Mouse (Mus musculus) neural tube, embryonic 12.5 days (tissue): Measurements from ENCODE around the gene Gm42669. TPM values are rescaled to one million over a fixed set of nuclear protein-coding genes. Genes with fewer than 3 reads are reported as not detected.

Source experiments
- ATAC-seq: fragments of 200-750 bp; cut with Nextera tagmentation; 2 replicates; pipeline ENCODE4 v1.8.0; 2017; ENCODE audit warnings: low read depth, mild to moderate bottlenecking, moderate TSS enrichment, moderate library complexity; ENCODE audit not compliant: low FRiP score
- H3K27ac ChIP-seq: fragments of 300-500 bp; sonication (generic); 2 replicates; pipeline ENCODE4 v1.5.1; 2016
- H3K27me3 ChIP-seq: fragments of 300-500 bp; sonication (generic); replicated peaks from 2 replicates; pipeline ENCODE4 v1.6.1; 2016; ENCODE audit warnings: mild to moderate bottlenecking
- H3K36me3 ChIP-seq: fragments of 300-500 bp; sonication (generic); 2 replicates; pipeline ENCODE4 v1.6.1; 2016; ENCODE audit warnings: mild to moderate bottlenecking
- H3K4me1 ChIP-seq: fragments of 300-500 bp; sonication (generic); 2 replicates; pipeline ENCODE4 v1.6.1; 2016
- H3K4me2 ChIP-seq: fragments of 300-500 bp; sonication (generic); replicated peaks from 2 replicates; pipeline ENCODE4 v1.6.1; 2016; ENCODE audit warnings: mild to moderate bottlenecking
- H3K4me3 ChIP-seq: fragments of 300-500 bp; sonication (generic); 2 replicates; pipeline ENCODE4 v1.5.1; 2016
- H3K9ac ChIP-seq: fragments of 300-500 bp; sonication (generic); 2 replicates; pipeline ENCODE4 v1.6.1; 2016; ENCODE audit warnings: mild to moderate bottlenecking
- H3K9me3 ChIP-seq: fragments of 300-500 bp; sonication (generic); 2 replicates; pipeline ENCODE4 v1.6.1; 2016; ENCODE audit warnings: mild to moderate bottlenecking
- WGBS: fragments of 180-500 bp; shearing (Covaris S2); methylation state at CpG from one replicate; pipeline ENCODE4 v1.1.7; 2016; 5-methylcytosine and 5-hydroxymethylcytosine counted together
- polyA plus RNA-seq: library from polyadenylated mRNA; unstranded; fragments of >200 nt; fragmentation: Nextera tagmentation; extraction: Ambion mirVana; gene quantifications from 2 replicates; pipeline ENCODE4 v1.2.1, GENCODE M21; 2016

Gm42669 gene
- polyA plus RNA-seq, 1 experiment from 2014 or later: 0.49 TPM

DNA sequence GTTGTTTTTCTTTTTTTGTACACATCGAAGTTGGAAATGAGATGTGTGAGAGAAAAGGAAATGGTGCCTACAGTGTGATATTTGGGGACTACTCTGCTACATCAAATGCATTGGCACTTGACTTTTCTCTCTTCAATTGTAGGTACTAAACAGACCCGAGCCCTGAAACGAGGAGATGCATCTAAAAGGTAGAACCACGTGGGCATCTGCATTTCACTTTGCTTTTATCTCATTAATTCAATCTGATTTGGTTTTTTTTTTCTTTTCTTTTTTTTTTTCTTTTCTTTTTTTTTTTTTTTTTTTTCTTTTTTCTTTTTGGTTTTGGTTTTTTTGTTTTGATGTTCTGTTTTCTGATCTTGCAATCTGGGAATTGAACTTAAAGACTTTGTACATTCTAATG, 91.0 kb downstream of the Gm42669 start:
- WGBS: 17% methylated on average over 4 of the region's 4 CpGs
- H3K4me2 ChIP-seq: peak overlapping the region; percentile 55
- H3K27ac ChIP-seq: no peak overlapping the region
- H3K9me3 ChIP-seq: no peaks in the 10 kb centered on the region
- no peaks in the 10 kb centered on the region for H3K4me1 ChIP-seq
- no peak overlapping the region for H3K9ac ChIP-seq
- H3K27me3 ChIP-seq: no peaks in the 10 kb centered on the region
- ATAC-seq: no peak
- no peak overlapping the region; the same call in 1 of the 2 replicates for H3K4me3 ChIP-seq
- peaks cover 17% of the 10 kb centered on the region for H3K36me3 ChIP-seq

DNA sequence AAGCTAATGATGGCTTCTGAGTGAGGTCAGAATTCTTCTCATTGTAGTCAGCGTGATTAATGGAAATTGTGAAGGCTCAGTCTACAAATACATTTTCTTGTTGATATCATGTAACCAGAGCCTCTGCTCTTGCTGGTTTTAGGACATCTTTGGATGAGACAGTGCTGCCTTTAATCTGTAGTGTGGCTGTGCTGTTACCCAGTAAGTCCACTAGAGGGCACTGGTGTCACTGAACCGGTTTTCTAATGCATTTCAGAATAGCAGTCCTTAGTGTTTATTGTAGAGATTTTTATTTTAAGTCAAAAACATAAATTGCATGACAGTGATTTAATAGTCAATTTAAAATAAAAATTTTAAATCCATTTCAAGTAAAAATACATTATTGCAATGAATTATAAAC, 103.8 kb downstream of the Gm42669 start:
- Histone ChIP-seq H3K4me3 (no peak overlapping the region), H3K36me3 (peaks cover 29% of the 10 kb centered on the region), H3K9ac (no peak overlapping the region), H3K4me2 (no peak overlapping the region), H3K27ac (no peak overlapping the region), H3K4me1 (no peaks in the 10 kb centered on the region), H3K27me3 (no peaks in the 10 kb centered on the region), H3K9me3 (no peaks in the 10 kb centered on the region)
- 5% methylated on average over 2 of the region's 2 CpGs for WGBS
- peak; percentile 48; the same call in 1 of the 2 replicates for ATAC-seq

DNA sequence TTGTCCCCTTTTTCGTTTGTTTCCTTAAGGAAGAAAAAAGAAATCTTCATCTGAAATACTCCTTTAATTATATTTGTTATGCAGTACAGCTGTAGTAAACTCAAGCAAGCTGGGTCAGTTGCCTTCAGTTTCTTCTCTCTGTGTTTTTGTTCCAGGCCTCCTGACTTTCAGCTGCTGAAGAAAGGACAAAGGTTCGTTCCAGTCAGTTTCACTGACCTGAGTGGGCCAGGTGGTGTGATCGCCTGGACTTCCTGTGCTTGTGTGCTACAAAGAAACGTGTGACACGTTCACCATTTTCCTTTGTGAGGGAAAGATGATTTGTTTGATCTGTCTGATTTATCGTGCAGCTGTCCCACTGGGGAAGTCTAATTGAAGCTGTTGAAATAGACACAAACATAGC, 110.6 kb downstream of the Gm42669 start:
- WGBS: 79% methylated on average over 6 of the region's 6 CpGs
- Histone ChIP-seq H3K4me3 (no peak overlapping the region), H3K27ac (no peak overlapping the region), H3K9me3 (no peaks in the 10 kb centered on the region), H3K36me3 (peaks cover 42% of the 10 kb centered on the region), H3K27me3 (no peaks in the 10 kb centered on the region), H3K9ac (no peak overlapping the region), H3K4me1 (no peaks in the 10 kb centered on the region), H3K4me2 (no peak overlapping the region)
- ATAC-seq: no peak

DNA sequence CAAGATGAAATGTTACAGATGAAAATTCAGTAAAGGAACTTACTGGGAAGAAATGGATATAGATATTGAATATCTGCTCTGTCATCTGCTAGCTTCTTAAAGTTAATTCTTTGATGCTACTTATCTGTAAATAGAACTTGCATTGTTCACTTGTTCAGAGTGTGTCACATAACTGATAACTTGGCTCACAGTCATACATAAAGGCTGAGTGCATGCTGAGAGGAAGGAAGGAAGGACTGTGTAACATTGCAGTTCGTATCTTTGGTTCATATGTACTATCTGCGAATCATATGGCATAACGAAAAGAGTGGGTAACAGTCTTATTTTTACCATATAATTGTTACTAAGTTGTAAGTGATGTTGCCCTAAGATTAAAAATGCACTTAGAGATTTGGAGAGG, 113.9 kb downstream of the Gm42669 start:
- Histone ChIP-seq H3K4me2 (no peak overlapping the region), H3K27me3 (no peaks in the 10 kb centered on the region), H3K9ac (no peak overlapping the region), H3K9me3 (no peaks in the 10 kb centered on the region), H3K27ac (no peak overlapping the region), H3K36me3 (peaks cover 36% of the 10 kb centered on the region), H3K4me1 (no peaks in the 10 kb centered on the region), H3K4me3 (no peak overlapping the region)
- 97% methylated on average over 3 of the region's 3 CpGs for WGBS
- ATAC-seq: no peak

Other genes starting within 250 kb of the Gm42669 start
- 7.7 and 8.8 TPM in 2 replicates for gene Tgfbr3, start 218.0 kb upstream of the Gm42669 start, polyA plus RNA-seq
- gene Brdt, start 176.5 kb upstream of the Gm42669 start, polyA plus RNA-seq: 1.8 and 2.1 TPM in 2 replicates
- 1.5 TPM in 2 replicates for gene Ephx4, start 104.9 kb upstream of the Gm42669 start, polyA plus RNA-seq
- not detected in 2 replicates for gene Lpcat2b, start 76.1 kb upstream of the Gm42669 start, polyA plus RNA-seq
- 8.8 and 9.3 TPM in 2 replicates for gene Btbd8, start 69.6 kb upstream of the Gm42669 start, polyA plus RNA-seq
- gene 1700028K03Rik, start 27.1 kb downstream of the Gm42669 start, polyA plus RNA-seq: 0.09 and 0.13 TPM in 2 replicates
- gene Rpap2, start 89.8 kb downstream of the Gm42669 start, polyA plus RNA-seq: 19.7 and 21.9 TPM in 2 replicates
- 33.3 and 34.2 TPM in 2 replicates for gene Glmn, start 90.3 kb downstream of the Gm42669 start, polyA plus RNA-seq
- not detected in 2 replicates for gene Gfi1, start 218.4 kb downstream of the Gm42669 start, polyA plus RNA-seq